Mouse (Mus musculus): ENCODE results near the gene Lmx1b.

Lmx1b gene

DNA sequence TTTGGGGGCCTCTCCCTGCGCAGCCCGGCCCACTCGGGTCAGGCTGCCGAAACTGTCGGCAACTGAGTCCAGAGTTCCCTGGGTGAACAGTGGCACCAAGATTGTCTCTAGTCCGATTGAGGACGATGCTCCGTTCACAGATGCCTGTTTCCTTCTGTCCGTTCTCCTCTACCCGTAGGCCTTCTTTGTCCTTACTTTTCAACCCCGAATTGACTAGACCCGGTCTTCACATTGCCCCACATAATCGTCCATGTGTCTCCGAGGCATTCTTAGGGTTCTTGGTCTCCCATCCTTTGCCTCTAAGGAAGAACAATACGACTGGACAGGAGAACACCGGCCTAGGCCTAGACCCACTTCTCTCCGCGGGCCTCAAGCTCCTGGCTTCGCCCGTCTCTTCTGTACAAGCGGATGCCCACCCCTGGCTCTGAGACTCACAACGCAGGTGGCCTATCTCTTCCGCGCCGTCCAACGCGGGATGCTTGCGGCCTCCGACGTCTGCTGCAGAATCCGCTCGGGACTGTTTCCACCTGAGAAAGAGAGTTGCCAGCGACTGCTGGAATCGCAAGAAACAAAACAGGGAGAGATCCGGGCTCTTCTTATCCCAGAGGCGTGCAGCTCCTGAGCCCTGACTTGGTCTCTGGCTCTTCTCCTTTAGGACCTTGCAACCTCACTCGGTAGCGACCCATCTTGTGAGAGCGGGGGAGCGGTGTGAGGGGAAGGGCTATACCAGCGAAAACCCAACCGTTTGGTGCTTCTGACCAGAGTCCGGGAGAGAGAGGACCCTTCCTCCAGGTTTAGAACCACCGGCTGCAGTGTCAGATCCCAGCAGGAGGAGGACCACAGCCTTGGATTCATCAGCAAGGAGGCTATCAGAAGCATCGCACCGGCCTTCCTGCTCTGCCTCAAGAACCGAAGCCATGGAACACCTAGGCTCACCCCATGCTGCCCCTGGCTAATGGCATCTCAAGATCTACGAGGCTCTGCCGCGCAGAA lies 3.7 kb upstream of the Lmx1b start:
- DNase-seq (ENCODE audit: low spot score in 2 of 2): no peak

- peak; percentile 42 to 71 for DNase-seq (ENCODE audit: low spot score in 2 of 2)
Measured at GRCm38 (mm10) chr2:33642650-33643458, 2.5 kb upstream of the Lmx1b start.

- DNase-seq (ENCODE audit: low spot score in 2 of 2): no peak
Measured at GRCm38 (mm10) chr2:33641859-33642571, 1.7 kb upstream of the Lmx1b start.

DNA sequence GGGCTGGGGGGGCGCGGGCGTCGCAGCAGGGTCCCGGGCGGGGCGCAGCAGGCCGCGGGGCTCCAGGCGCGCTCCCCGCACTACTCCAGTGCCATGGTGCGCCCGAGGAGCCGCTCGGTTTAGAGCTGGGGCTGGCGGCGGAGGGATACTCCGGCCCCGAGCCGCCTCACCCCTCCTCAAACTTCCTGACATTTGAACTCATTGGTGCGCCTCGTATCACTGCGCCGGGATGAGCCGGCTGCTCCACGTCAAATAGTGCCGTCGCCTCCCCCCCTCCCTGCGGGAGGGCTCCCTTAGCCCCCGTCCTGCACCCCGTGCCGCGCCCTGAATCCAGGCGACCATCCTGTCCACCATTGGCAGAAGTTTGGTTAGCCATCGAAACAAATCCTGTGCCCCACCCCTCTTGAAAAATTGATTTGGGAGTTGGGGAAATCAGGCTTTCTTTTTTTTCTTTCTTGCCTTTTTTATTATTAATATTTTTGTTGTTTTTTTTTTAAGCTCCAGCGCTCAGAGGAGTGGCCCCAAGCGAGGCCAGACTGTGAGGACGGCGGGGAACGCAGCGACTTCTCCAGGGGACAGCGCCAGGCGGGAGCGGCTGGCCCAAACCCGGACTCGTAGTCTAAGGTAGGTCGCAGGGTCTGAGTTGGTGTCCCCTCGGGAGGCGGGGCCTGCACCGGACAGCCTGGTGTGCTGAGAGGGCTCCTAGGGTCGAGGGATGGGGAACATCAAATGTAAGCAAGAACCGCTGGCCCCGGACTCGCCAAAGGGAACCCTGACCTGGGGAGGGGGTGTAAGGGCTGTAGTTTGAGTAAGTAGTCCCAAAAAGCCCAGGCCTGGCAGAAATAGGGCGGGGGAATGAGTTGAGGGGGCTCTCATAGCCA lies 907 bp upstream of the Lmx1b start:
- peak; percentile 34 to 43 for DNase-seq (ENCODE audit: low spot score in 2 of 2)

- no peak for DNase-seq (ENCODE audit: low spot score in 2 of 2)
Measured at GRCm38 (mm10) chr2:33639301-33640170, 775 bp downstream of the Lmx1b start.

DNA sequence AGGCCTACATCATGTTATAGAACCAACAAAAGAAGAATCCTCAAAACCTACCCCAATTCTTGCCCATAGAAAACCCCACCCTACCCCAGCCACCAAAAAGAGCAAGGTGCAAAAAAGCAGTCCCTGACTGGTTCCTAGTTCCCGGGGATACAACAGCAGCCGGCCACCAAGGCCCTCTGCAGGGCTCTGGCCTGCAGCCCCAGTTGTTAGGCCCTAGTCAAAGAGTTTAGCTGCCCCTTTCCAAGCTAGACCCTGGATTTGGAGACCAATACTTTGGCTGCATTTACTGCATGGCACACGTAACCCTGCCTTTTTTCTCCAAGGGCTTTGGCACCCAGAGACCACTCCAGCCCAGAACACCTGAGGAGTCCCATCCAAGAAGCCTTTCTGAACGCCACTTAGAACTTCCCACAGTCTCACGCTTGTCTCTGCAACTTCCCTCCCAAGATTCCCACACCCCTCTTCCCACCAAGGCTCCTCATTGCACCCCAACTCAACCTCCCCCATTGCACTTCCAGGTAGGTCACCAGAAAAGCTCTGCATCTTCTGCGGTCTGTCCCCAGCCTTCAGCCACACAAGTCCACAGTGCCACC lies 2.1 kb downstream of the Lmx1b start:
- no peak for DNase-seq (ENCODE audit: low spot score in 2 of 2)

GRCm38 (mm10) chr2:33637288-33637687 lies 3.0 kb downstream of the Lmx1b start:
- DNase-seq (ENCODE audit: low spot score in 2 of 2): no peak

DNA sequence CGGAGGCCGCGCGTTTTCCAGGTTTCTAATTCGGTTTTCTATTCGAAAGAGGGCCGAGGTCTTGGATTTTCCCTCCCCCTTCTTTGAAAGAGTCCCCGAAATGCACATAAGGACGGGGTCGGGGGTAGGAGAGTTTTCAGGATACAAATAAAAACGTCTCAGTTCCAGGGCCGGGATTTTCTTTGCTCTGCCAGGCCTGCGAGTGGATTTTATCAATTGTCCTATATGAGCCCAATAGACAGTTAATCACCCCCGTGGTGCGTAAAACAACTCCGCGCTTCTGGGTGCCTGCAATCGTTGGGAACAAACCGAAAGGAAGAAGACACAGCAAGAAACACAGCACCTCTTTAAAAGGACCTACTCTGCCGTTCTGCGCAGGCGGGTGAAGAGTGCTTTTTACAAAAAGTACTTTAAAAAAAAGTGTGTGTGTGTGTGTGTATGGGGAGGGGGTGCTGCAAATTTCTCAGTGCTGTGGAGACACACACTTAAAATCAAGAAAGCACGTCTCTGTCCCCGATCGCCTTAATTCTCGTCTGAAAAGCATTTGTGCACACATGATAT lies 3.6 kb downstream of the Lmx1b start:
- DNase-seq (ENCODE audit: low spot score in 2 of 2): no peak

DNA sequence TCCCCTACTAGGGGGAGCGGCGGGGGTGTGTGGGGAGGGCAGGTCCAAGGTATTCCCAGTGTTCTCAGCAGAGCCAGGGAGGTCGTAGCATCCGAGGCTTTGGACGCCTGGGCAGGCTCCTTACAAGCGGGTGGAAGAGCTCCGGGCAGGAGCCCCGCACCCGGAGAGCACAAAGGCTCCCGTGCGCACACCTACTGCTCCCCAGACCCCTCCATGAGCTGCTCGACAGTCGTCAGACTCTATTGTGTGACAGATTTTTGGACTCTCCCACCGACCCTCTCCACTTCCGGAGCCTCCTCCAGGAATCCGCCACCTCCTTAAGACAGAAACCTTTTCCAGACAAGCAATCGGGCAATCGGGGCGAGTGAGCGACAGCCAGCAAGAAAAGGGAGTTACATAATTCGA lies 4.2 kb downstream of the Lmx1b start:
- no peak for DNase-seq (ENCODE audit: low spot score in 2 of 2)

DNA sequence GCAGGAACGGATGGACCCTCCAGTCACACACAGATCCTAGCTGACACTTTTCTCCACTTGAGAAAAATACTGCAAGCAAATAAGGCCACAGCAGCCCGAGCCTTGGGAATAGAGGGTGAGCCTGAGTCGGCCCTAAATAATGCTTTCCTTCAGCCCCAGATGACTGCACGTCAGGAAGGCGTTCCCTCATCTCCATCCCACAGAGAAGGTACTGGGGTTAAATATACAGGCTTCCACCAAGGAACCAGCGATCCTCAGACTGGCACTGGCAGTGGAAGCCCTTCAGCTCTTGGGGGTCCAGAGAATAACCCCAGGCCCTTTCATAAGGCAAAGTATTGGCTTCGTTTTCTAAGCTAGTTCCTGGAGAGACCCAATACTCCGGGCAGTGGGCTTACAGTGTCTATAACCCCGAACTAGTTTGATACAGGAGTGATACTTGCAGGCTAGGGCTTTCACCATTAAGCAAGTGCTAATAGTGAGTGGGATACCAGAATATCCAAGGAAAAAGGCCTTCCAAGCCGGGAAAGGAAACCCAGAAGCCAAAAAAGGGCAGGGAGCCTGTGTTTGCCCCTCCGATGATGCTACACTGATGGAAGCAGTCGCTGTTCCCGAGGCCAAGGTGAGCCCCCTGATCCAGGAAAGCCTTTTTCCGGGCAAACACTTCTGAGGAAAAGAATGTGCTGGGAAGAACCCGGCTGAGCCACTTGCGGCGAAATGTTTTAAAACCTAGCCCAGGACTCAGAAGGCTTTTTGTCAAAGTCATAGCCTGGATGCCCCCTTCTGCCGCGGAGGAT lies 4.8 kb downstream of the Lmx1b start:
- DNase-seq (ENCODE audit: low spot score in 2 of 2): no peak

DNA sequence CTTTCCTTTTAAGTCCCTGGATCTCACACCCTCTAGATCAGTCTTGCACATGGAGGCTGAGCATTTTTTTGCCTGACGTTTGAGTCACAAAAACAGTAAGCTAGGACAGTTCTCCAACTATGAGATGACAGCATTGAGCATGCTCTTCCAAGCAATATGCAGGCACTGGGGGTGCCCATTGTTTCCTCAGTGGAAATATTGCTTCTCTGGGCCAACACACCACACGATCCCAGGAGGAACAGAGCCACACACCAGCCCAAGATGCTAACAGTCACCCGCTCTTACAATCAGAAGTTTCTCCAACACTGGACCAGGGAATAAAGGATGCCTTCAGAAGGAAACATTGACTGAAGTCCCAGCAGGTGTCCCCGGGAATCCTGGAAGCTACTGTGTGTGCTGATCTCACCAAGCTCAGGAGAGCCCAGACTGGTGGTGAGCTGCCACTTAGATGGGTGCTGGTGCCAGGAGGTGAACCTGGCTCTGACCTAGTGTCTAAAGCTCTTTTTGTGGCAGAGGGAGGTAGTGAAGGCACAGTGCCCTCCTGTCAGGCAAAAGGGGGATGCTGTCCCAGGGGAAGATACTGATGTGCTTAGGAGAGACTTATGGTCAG lies 5.7 kb downstream of the Lmx1b start:
- no peak for DNase-seq (ENCODE audit: low spot score in 2 of 2)

GRCm38 (mm10) chr2:33633955-33634354 lies 6.4 kb downstream of the Lmx1b start:
- DNase-seq (ENCODE audit: low spot score in 2 of 2): no peak

- no peak for DNase-seq (ENCODE audit: low spot score in 2 of 2)
Measured at GRCm38 (mm10) chr2:33633237-33633636, 7.1 kb downstream of the Lmx1b start.

GRCm38 (mm10) chr2:33632551-33633059 lies 7.7 kb downstream of the Lmx1b start:
- no peak for DNase-seq (ENCODE audit: low spot score in 2 of 2)

- DNase-seq (ENCODE audit: low spot score in 2 of 2): no peak
Measured at GRCm38 (mm10) chr2:33631708-33632343, 8.5 kb downstream of the Lmx1b start.

- no peak for DNase-seq (ENCODE audit: low spot score in 2 of 2)
Measured at GRCm38 (mm10) chr2:33631022-33631707, 9.1 kb downstream of the Lmx1b start.

Data from heart, adult 9 months (tissue).